Mouse (Mus musculus) forebrain, embryonic 11.5 days (tissue): ENCODE data around the gene Tor4a. TPM values are rescaled to one million over a fixed set of nuclear protein-coding genes. Genes with fewer than 3 reads are reported as not detected.

Experiments
- ATAC-seq: fragments of 200-750 bp; cut with Nextera tagmentation; replicated peaks from 2 replicates; pipeline ENCODE4 v1.8.0; 2017; ENCODE audit warnings: moderate TSS enrichment; ENCODE audit not compliant: low FRiP score
- DNase-seq: peaks from one replicate; pipeline ENCODE4 v3.0.0-alpha.2; 2017; ENCODE audit warnings: low spot score
- H3K27ac ChIP-seq: fragments of 300-500 bp; sonication (generic); 2 replicates; pipeline ENCODE4 v1.5.1; 2014; ENCODE audit warnings: low read depth, low read length
- H3K27me3 ChIP-seq: fragments of 300-500 bp; sonication (generic); 2 replicates; pipeline ENCODE4 v1.6.1; 2014; ENCODE audit warnings: mild to moderate bottlenecking, low read length, mixed read lengths; ENCODE audit not compliant: control insufficient read depth, insufficient read depth
- H3K36me3 ChIP-seq: fragments of 300-500 bp; sonication (generic); 2 replicates; pipeline ENCODE4 v1.6.1; 2014; ENCODE audit warnings: mild to moderate bottlenecking, low read length, moderate library complexity, mixed read lengths; ENCODE audit not compliant: control insufficient read depth, insufficient read depth
- H3K4me1 ChIP-seq: fragments of 300-500 bp; sonication (generic); replicated peaks from 2 replicates; pipeline ENCODE4 v1.6.1; 2014; ENCODE audit warnings: low read length, mixed read lengths; ENCODE audit not compliant: control insufficient read depth, insufficient read depth
- H3K4me2 ChIP-seq: fragments of 300-500 bp; sonication (generic); 2 replicates; pipeline ENCODE4 v1.6.1; 2014; ENCODE audit warnings: low read depth, mild to moderate bottlenecking, low read length, moderate library complexity, mixed read lengths; ENCODE audit not compliant: severe bottlenecking
- H3K4me3 ChIP-seq: fragments of 300-500 bp; sonication (generic); 2 replicates; pipeline ENCODE4 v1.5.1; 2014; ENCODE audit warnings: low read depth, low read length
- H3K9ac ChIP-seq: fragments of 300-500 bp; sonication (generic); 2 replicates; pipeline ENCODE4 v1.6.1; 2014; ENCODE audit warnings: low read length
- H3K9me3 ChIP-seq: fragments of 300-500 bp; sonication (generic); 2 replicates; pipeline ENCODE4 v1.6.1; 2016; ENCODE audit warnings: low read length, mixed read lengths; ENCODE audit not compliant: control insufficient read depth
- WGBS: fragments of 180-500 bp; shearing (Covaris S2); extraction: QIAGEN DNeasy Blood & Tissue Kit; methylation state at CpG from one replicate; pipeline ENCODE4 v1.1.7; 2014; 5-methylcytosine and 5-hydroxymethylcytosine counted together
- polyA plus RNA-seq: library from polyadenylated mRNA; unstranded; fragments of >200 nt; fragmentation: Nextera tagmentation; extraction: Ambion mirVana; gene quantifications from 2 replicates; pipeline ENCODE4 v1.2.1, GENCODE M21; 2014

Gene Tor4a
- polyA plus RNA-seq, 1 experiment from 2014 or later = 1.3 TPM

GRCm38 (mm10) chr2:25174866-25175689 is 21.6 kb downstream of the Tor4a start:
- Histone ChIP-seq H3K9me3 (no peaks in the 10 kb centered on the region), H3K9ac (no peak overlapping the region), H3K27me3 (no peaks in the 10 kb centered on the region), H3K27ac (no peak overlapping the region), H3K4me2 (no peak overlapping the region), H3K36me3 (no peaks in the 10 kb centered on the region), H3K4me1 (peaks cover 39% of the 10 kb centered on the region), H3K4me3 (no peak overlapping the region)
- DNase-seq (no peak), ATAC-seq (no peak)
- 49% methylated on average over 7 of the region's 7 CpGs for WGBS

DNA sequence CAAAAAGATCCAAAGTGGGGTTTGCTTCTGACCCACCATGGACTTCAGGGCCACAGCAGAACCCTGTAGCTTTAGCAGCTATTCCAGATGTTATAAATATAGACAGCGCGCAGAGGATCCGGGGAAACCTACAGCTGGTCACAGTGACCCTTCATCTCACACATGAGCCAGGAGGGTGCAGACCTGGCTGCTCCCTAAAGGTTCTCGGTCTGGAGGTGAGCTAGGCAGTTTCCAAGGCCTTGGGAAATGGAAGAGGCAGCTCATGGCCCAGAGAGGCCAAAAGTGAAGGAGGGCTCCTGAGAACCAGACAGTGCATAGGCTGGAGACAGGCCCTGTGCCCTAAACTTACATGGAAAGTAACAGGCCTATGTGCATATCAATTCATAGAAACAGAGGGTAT is 22.9 kb downstream of the Tor4a start:
- no peak overlapping the region for H3K4me2 ChIP-seq
- no peak overlapping the region for H3K4me3 ChIP-seq
- H3K9me3 ChIP-seq = no peaks in the 10 kb centered on the region
- H3K4me1 ChIP-seq = peaks cover 46% of the 10 kb centered on the region
- DNase-seq (no peak), ATAC-seq (no peak)
- H3K9ac ChIP-seq = no peak overlapping the region
- no peaks in the 10 kb centered on the region for H3K27me3 ChIP-seq
- H3K36me3 ChIP-seq = no peaks in the 10 kb centered on the region
- WGBS = 92% methylated on average over 4 of the region's 4 CpGs
- H3K27ac ChIP-seq = no peak overlapping the region

GRCm38 (mm10) chr2:25172629-25173028 is 24.1 kb downstream of the Tor4a start:
- peak; percentile 42 for DNase-seq
- no peaks in the 10 kb centered on the region for H3K36me3 ChIP-seq
- no peaks in the 10 kb centered on the region for H3K9me3 ChIP-seq
- no peaks in the 10 kb centered on the region for H3K27me3 ChIP-seq
- no peak for ATAC-seq
- H3K4me1 ChIP-seq = peaks cover 37% of the 10 kb centered on the region
- H3K27ac ChIP-seq = no peak overlapping the region
- 77% methylated on average over 8 of the region's 8 CpGs for WGBS
- no peak overlapping the region for H3K9ac ChIP-seq
- no peak overlapping the region for H3K4me2 ChIP-seq
- H3K4me3 ChIP-seq = no peak overlapping the region

- Histone ChIP-seq H3K27me3 (no peaks in the 10 kb centered on the region), H3K4me3 (no peak overlapping the region), H3K27ac (no peak overlapping the region), H3K9ac (no peak overlapping the region), H3K4me1 (peaks cover 33% of the 10 kb centered on the region), H3K4me2 (no peak overlapping the region), H3K36me3 (no peaks in the 10 kb centered on the region), H3K9me3 (no peaks in the 10 kb centered on the region)
- ATAC-seq = no peak
- no peak for DNase-seq
- 61% methylated on average over 1 of the region's 1 CpGs for WGBS
These were observed 24.9 kb downstream of the Tor4a start for GRCm38 (mm10) chr2:25171769-25172153.

- ATAC-seq (no peak), DNase-seq (no peak)
- H3K4me1 ChIP-seq = peaks cover 30% of the 10 kb centered on the region
- H3K4me2 ChIP-seq = no peak overlapping the region
- no peaks in the 10 kb centered on the region for H3K9me3 ChIP-seq
- H3K27me3 ChIP-seq = no peaks in the 10 kb centered on the region
- no peak overlapping the region for H3K27ac ChIP-seq
- H3K9ac ChIP-seq = no peak overlapping the region
- H3K36me3 ChIP-seq = no peaks in the 10 kb centered on the region
- no peak overlapping the region for H3K4me3 ChIP-seq
- WGBS = 84% methylated on average over 6 of the region's 6 CpGs
These were observed 25.5 kb downstream of the Tor4a start for GRCm38 (mm10) chr2:25171101-25171768.

DNA sequence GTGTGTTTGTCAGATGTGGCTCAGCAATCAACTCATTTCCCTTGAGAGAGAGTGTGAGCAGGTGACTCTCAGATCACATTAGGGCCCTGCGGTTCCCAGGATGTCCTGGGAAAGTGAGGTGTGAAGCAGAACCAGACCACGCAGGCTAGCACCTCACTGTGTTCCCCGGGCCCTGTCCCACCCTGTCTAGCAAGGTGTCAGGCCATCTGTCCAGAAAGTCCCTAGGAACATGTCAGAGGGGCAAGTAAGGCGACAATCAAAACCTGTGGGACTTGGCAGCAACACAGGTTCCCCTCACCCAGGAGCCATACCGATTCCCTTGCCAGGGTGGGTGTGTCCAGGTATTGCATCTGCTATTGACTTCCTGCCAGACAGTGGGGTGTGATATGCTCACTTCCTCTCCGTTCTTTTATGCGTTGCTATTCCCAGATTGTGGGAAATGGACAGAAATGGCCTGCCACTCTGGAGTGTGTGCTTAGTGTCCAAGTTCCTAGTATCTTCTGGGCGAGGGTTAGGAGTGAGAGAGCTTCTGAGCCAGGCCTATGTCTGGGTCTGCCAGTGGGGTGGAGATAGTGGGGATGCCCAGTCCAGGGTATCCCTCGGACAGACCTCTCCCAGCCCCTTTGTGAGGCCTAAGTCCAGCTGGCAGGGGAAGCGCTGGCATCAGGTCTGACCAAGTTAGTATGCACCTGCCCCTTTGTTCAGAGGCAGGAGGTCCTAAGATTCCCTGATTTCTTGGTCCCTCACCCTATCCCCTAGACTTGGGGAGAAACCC is 26.2 kb downstream of the Tor4a start:
- Histone ChIP-seq H3K27me3 (no peaks in the 10 kb centered on the region), H3K4me1 (peaks cover 29% of the 10 kb centered on the region), H3K9ac (no peak overlapping the region), H3K4me2 (no peak overlapping the region), H3K36me3 (no peaks in the 10 kb centered on the region), H3K27ac (no peak overlapping the region), H3K9me3 (no peaks in the 10 kb centered on the region), H3K4me3 (no peak overlapping the region)
- ATAC-seq (no peak), DNase-seq (no peak)
- WGBS = 81% methylated on average over 10 of the region's 10 CpGs

DNA sequence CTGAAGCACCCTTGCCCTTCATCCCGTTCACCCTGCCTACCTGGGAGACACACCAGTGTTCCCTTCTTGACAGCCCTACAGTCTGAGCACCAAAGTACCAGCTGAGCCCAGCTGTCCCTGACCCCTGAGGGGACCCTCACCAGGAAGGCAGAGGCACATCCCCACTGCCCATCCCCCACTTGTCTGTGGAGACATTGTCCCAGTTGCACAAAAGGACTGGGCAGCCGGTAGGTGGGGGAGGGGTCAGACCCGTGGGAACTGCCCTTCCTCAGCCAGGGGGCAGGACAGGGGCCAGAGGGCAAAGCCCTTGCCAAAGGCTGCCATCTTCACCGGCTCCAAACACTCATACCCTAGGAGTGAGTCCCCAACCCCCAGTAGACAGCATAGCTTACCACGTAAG is 26.9 kb downstream of the Tor4a start:
- no peak for ATAC-seq
- no peak overlapping the region for H3K4me3 ChIP-seq
- H3K4me2 ChIP-seq = no peak overlapping the region
- H3K27me3 ChIP-seq = no peaks in the 10 kb centered on the region
- no peak overlapping the region for H3K9ac ChIP-seq
- no peaks in the 10 kb centered on the region for H3K36me3 ChIP-seq
- H3K27ac ChIP-seq = no peak overlapping the region
- peak; percentile 61 for DNase-seq
- H3K9me3 ChIP-seq = no peaks in the 10 kb centered on the region
- peaks cover 22% of the 10 kb centered on the region for H3K4me1 ChIP-seq
- WGBS = 6% methylated on average over 5 of the region's 5 CpGs

DNA sequence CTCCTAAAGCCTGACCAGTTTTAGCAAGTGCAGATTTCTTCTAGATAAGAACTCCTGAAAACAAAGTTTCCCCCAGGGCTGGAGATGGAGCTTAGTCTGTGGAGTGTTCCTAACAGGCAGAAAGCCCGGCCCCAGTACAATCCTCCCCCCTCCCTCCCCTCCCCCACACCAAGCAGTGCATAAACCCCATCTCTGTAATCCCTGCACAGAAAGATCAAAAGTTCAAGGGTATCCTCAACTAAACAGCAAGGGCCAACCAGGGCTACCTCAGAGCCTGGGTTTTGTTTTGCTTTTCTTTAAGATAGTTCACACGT is 28.1 kb downstream of the Tor4a start:
- H3K9me3 ChIP-seq = no peaks in the 10 kb centered on the region
- 2% methylated on average over 2 of the region's 2 CpGs for WGBS
- peak overlapping the region; percentile 57 for H3K9ac ChIP-seq
- peak overlapping the region; percentile 33 for H3K4me3 ChIP-seq
- peaks cover 25% of the 10 kb centered on the region for H3K4me1 ChIP-seq
- peak overlapping the region; percentile 61 for H3K4me2 ChIP-seq
- H3K27ac ChIP-seq = peak overlapping the region; percentile 91
- DNase-seq (no peak), ATAC-seq (no peak)
- no peaks in the 10 kb centered on the region for H3K36me3 ChIP-seq
- no peaks in the 10 kb centered on the region for H3K27me3 ChIP-seq
